Mouse (Mus musculus): ENCODE measurements around the gene Osbp. TPM values are rescaled to one million over a fixed set of nuclear protein-coding genes. Genes with fewer than 3 reads are reported as not detected.
"Not testable (repeated sequence)": the region's sequence is repeated elsewhere in the genome, so short reads cannot be mapped to it uniquely, and the experiment has no call there.

The Osbp gene
- 10 to 100 TPM; 80.6 to 85.0 TPM for total RNA-seq (2021)
- long read RNA-seq, experiment 1, full-length matches to known transcripts, result 68 of 86 reads
- long read RNA-seq, experiment 1, partial matches to known transcripts, result 11 of 86 reads
- long read RNA-seq, experiment 1, other reads (novel, unspliced or antisense), result 7 of 86 reads
- long read RNA-seq, experiment 2, full-length matches to known transcripts, result 72 of 80 reads
- long read RNA-seq, experiment 2, partial matches to known transcripts, result 7 of 80 reads
- long read RNA-seq, experiment 2, other reads (novel, unspliced or antisense), result 1 of 80 reads

DNA sequence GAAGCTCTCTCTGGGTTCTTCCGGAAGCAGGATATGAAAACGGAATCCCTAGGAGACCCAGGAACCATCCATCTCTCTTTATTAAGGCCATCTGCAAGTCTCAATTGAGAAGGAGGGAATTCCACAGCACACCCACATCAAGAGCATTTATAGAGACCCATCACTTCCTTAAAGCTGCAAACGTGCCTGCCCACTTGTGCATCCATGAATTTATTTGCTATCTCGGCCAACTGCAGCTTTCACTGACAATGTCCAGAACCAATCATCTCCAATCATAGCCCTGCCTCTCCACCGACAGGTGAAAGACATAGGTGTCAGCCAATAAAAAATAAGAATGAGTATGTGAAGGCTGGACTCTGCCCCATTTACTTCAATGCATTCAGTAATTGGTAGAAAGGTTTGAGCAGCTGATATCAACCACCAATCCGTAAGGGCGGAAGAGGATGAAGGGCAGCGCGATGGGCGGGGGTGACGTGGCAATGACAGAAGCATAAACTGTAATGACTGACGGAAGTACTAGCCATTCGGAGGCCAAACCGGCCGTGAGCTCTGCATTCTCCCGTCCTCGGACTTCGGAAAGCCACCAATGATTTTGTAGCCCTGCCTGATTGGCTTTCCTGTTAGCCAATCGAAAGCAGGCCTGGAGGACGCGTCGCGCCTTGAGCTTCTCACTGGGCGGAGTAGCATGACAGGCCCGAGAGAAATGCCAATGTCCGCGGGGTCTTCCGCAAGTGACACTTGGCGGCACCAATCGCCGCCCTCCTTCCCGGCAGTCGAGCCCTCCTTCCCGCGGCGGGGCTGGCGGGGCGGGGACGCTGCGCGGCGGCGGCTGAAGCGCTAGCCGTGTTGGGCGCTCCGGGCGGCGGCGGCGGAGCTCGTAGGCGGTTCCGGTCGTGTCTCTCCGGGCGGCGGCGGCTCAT is at the start of gene Osbp:
Osbp (plus strand) TSS at position 919 of the 920 bp plus-strand sequence.
- DNase-seq (ENCODE audit: low spot score in 2 of 2), result peak; percentile 93 to 98

DNA sequence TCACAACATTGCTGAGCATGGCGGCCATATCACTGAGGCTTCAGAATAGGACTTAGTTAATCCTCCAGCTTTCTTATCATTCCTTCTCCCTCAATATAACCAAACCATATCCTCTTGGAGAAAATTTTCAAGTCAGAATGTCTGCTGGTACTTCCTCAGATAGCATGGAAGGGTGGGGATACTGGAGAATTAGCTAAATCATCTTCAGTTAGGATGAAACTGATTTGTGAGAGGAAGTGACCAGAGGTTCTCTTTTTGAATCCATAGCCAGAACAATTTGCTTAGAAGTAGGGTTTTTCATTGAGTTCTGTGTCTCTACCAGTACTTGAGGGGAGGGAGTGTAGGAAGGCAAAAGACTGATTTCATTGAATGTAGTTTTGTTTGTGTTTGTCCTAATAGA is 43.7 kb upstream of the Osbp start:
- DNase-seq (ENCODE audit: low spot score in 2 of 2), result no peak

DNA sequence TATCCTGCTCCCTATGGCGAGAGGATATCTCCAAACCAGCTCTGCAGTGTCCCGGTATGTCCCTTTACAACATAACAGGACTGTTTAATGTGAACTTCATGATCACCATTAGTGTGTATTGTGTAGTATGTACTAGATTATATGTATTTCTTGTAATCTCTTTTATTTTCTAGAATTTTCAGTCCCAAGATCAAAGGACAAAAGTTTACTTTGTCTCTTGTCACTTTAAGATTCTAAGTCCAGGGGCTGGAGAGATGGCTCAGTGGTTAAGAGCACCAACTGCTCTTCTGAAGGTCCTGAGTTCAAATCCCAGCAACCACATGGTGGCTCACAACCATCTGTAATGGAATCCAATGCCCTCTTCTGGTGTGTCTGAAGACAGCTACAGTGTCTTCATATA is 43.2 kb upstream of the Osbp start:
- not testable (repeated sequence) for DNase-seq (ENCODE audit: low spot score in 2 of 2)

DNA sequence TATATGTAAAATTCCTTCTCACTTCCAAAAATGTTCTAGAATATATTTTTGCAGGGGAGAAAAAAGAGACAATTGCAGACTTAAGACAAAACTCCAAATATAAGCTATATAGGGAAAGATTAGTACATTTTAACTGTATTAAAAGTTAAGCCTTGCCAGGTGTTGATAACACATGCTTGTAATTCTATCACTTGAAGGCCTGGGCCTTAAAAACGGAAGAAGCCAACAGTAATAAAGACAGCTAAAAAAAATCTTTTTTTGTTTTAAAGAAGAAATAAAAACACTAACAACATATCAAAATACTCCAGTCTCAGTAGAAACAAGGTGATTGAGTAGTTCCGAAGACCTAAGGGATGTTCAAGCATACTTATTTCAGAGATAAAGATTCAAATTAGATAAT is 39.4 kb upstream of the Osbp start:
- no peak for DNase-seq (ENCODE audit: low spot score in 2 of 2)

DNA sequence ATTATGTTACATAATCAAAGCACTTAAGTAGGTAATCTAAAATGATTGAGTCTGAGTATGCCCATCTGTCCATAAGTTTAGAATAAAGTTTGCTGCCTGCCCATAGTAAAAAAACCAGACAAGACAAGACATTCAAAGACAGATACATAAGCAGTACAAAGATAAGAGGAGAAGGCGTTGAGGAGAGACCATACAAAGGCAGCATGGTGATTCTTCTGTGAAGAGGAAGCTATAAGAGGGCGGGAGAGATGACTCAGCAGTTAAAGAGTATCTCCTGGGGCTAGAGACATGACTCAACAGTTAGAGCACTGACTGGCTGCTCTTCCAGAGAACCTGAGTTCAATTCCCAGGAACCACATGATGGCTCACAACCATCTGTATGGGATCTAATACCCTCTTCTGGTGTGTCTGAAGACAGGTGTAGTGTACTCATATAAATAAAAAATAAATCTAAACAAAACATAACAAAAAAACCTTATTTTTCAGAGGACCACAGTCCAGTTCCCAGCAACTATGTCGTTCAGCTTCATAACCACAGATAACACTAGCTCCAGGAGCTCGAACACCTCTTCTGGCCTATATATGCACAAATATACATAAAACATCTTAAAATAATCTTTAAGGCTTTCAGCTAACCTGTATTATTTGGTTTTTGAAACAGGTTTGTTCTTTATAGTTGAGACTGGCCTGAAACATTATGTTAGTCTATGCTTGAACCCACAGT is 37.6 kb upstream of the Osbp start:
- DNase-seq (ENCODE audit: low spot score in 2 of 2), result no peak

DNA sequence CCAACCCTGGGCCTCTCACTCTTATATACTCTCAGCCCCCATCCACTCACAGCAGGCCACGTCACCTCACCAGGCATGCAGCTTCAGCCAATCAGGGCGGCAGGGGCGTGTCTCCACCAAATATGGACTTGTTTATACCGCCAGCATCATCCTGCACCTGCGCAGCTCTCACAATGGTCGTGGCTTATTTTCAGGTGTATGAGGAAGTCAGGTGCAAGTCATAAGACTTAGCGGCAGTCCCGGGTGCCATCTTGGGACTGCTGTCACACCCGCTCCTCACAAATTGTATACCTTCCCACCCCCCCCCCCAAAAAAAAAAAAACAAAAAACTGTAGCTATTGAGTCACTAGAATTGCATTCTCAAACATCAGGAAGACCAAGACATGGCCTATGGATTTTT is 19.3 kb upstream of the Osbp start:
- DNase-seq (ENCODE audit: low spot score in 2 of 2), result not testable (repeated sequence)

DNA sequence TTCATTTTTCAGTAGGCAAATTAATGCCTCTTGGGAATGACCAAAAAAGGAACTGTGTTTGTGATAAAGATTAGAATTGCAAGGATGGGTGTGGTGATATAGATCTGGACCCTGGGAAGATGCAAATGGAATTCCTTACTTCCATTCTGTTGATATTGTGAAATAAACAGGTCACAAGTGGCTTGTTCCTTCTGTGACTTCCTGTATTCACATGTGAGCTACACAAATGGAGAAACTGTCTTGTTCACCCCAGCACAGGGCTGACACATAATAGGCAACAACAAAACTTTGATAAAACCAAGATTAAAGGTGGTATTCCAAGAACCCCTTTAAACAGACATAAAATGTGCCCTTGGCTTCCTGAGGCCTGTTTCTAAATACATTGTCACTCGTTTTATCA is 15.9 kb upstream of the Osbp start:
- no peak for DNase-seq (ENCODE audit: low spot score in 2 of 2)

DNA sequence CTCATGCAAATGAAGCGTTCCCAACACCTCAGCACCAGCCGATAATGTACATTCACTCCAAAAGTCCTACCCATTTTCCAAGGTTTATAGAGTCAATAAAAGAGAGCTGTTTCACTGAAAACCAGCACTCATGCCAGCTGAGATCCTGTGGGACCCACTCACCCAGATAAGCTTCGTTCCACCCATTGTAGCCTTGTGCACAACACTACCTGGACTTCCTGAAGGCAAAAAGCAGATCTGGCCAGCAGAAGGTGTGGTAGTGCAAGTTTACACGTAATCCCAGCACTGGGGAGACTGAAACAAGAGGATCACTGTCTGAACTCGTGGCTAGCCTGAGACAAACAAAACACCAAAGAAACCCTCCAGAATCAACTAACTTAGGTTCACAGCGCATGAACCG is 15.0 kb upstream of the Osbp start:
- no peak for DNase-seq (ENCODE audit: low spot score in 2 of 2)

DNA sequence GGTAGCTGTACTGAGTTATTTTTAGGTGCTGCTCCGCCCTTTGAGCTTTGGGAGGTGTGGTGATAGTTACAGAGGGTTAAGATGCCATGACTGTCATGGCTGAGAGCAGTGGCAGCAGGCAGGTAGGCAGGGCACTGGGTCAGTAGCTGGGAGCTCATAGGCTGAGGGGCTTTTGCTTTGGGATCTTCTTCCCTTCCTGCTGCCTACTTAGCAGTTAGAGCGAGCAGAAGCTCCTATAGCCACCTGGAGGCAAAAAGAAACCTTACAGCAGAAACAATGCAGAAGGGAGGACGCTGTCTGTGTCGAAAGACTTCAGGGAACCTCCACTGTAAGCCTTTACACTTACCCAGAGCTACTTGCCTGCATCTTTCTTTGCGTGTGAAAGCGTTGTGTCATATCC is 11.5 kb upstream of the Osbp start:
- no peak for DNase-seq (ENCODE audit: low spot score in 2 of 2)

DNA sequence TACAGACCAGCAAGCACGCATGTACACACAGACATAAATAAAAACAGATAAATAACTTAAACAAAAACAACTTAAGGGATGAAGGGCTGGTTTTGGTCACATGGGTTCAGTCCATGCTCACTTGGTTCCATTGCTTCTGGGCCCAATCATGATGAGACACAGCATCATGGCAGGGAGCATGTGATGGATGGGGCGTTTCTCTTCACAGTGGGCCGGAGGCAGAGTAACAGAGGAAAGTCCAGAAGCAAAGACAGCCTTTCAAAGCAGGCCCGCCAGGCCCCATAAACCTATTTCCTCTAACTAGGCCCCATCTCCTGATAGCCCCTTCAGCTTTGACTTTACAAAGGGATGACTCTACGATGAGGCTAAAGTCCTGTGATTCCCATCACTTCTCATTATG is 9.1 kb upstream of the Osbp start:
- DNase-seq (ENCODE audit: low spot score in 2 of 2), result no peak

DNA sequence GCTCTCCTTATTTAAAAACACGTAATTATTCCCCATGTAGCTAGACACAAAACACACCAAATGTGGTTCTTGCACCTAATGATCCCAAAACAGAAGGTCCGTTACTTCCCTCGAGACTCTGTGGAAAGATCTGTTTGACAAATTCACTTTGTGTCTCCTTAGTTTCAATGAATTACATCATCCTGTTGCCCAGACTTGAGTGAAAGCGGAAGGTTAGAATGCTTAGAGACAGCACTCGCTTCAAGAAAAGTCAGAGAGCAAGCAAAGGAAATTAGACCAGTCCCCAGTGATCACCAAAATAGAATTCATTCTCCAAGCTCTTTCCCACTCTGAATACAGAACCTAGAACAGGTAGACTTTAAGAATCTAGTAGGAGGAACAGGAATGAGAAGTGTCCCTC is 8.3 kb upstream of the Osbp start:
- DNase-seq (ENCODE audit: low spot score in 2 of 2), result no peak

DNA sequence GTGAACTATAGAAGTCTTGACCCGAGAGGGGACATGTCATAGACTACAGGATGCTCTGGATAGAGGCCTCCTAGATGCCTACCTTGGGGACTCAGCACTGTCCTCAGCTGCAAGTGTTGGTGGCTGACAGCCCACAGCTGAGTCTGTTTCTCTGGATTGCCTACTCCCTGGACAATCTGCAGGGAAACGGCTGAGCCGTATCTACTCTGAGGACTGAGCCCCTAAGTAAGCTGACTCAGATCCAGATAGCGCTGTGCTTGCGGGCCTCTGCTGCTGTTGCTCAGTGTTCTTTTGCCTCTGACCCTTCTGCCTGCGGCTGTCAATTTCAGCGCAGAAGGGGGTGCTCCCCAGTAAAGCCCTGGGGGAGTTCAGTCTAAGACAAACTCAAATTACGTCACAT is 7.9 kb upstream of the Osbp start:
- DNase-seq (ENCODE audit: low spot score in 2 of 2), result no peak

DNA sequence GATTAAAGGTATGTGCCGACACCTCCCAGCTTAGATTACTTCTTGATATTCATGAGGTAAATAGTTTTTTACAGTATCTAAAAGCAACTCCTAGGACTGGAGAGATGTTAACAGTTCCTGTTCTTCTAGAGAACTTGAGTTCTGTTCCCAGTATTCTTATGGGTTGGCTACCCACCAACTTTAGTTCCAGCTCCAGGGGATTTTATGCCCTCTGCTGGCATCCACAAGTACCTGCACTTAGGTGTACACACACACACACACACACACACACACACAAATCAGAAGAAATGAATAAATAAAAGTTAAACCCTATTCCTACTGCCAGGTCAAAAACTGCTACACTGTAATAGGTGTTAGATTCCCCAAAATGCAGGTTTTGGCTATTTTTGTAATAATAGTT is 1.5 kb upstream of the Osbp start:
- no peak for DNase-seq (ENCODE audit: low spot score in 2 of 2)

DNA sequence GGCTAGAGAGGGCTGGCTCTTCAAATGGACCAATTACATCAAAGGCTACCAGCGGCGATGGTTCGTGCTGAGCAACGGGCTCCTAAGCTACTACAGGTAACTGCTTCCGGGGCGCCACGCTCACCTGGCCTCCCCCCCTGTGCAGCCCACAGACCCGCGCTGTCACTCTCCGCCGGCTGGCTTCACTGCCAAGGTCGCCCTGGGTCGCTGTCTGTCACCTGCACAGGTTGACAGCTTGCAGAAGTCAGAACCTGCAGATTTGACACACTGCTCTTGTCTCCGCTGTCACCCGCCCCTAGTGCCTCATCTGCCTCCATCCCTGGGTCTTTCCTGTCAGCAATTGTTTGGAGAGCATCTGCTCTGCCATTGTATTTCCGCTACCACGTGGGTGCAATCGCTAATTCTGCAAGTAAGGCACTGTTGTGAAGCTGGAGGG is 478 bp downstream of the Osbp start:
- DNase-seq (ENCODE audit: low spot score in 2 of 2), result peak in 1 of 2 experiments; percentile 31

DNA sequence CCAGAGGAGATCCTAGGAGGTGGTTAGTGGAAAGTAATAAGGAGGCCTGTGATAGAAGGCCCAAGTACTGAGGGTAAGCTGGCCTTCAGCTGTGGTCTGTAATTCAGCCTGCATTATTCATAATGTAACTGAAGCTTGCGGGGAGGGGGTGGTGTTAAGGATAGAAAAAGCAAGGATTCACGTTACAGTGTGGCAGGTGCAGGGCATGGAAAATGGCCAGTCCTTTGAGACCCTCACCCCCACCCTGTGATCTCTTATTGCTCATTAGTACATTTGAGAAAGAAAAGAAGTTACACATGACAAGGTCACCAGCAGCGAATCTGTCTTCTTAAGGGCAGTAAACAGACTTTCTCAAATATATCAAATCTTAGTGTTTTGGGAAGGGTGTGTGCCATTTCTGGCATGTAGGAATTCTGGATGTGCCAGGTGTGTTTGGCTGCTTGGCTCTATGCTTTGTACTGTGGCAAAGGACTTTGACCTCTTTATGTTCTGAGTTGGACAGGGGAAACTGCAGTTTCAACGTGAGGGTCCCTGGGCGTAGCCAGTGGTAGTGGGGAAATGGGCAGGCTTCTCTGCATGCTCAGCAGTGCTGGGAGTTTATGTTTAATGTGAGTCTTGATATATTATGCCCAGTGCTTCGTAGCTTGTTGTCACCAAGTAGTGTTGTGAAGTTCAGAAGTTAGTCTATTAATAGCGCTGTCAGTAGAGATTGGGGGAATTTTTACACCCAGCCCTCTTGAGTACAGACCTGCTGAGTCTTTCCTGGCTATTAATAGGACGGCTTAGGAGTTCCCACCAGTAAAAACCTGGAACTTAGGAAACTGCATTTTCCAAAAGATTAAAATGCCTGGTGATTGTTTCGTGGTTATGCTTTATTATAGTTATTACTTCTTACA is 3.7 kb downstream of the Osbp start:
- no peak for DNase-seq (ENCODE audit: low spot score in 2 of 2)

DNA sequence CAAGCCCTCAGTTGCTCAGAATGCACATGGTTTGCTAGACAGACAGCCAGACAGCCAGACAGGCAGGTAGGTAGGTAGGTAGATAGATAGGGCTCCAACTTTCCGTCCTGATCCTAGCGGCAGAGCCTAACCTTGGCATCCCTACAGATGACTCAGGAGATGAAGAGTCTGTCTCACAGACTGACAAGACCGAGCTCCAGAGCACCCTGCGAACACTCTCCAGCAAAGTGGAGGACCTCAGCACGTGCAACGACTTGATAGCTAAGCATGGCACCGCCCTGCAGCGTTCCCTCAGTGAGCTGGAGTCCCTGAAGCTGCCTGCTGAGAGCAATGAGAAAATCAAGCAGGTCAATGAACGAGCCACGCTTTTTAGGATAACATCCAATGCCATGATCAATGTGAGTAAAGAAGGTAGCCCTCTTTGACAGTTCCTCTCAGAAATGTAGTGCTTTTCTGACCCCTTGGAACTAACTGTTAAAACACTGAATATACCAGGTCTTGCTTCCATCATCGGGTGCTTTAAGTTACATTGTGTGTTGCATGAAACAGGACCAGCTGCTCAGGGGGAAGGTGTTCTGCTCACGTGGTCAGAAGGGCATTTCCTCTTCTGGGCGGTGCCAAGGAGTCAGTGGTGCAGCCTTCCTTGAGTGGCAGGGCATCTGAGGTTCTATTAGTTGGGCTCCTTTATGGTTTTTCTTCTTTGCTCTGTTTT is 7.9 kb downstream of the Osbp start:
- DNase-seq (ENCODE audit: low spot score in 2 of 2), result no peak

DNA sequence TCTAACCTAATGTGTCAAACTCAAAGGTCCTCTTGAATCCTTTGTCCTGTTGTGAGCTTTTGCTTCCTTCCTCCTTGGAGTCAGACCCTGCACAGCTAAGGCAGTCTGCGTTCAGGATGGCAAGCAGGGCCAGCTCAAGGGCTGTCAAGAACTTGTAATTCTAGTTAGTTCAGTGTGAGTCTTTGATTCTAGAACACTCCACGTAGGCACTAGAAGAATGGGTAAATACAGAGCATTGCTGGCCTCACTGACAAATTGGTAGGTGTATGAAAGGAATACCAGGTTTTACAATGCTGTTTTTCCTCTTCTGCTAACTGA is 8.4 kb downstream of the Osbp start:
- no peak for DNase-seq (ENCODE audit: low spot score in 2 of 2)

DNA sequence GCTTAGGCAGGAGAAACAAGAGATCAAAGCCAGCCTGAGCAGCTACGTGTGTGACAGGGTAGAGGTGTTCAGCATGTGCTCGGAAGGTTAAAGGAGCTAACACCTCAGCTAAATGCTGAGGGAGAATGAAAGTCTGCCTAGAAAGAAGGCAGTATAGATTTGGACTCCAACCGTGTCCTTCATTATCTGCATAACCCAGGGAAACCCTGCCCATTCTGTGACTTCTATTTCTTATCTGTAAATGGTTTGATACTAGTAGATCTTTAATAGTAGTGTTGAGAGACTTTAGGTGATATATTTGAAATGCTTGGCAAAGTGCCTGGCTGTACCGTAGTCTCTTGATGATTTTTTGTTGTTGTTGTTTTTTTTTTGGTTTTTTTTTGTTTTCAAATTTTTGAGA is 9.9 kb downstream of the Osbp start:
- no peak for DNase-seq (ENCODE audit: low spot score in 2 of 2)

DNA sequence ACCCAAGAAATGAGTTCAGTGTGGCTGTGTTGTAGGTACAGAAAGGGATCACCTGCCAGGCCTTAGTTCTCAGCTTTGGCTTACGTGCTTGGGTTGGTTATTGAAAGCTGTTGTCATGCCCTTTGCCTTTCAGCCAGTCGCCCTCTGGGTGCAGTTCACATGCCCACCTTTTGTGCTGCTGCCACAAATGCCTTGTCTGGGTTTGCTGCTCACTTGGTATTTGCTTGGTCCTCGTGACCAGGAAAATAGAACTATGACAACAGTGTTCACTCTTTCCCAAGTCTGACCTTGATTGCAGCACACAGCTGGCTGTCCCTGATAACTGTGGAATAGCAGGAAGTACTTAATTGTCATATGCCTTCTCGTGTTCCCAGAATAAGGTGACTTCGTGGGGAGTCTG is 11.6 kb downstream of the Osbp start:
- no peak for DNase-seq (ENCODE audit: low spot score in 2 of 2)

DNA sequence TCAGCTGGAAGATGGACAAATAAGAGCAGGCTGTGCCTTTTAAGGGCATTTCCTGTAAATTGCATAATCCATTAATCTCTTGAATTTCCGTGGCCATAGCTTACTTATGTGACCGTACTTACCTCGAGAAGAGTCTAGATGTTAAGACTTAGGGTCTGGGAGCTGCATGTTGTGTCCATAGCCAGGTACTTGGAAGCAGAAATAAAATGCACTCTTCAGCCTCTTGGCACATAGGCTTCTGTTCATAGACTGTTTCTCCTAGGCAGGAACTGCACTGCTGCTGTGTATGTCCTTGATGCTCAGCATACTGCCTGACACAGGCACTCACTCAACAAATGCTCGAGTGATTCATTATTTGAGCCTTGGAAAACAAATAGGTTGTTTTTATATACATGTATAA is 14.7 kb downstream of the Osbp start:
- no peak for DNase-seq (ENCODE audit: low spot score in 2 of 2)

All from gastrocnemius, postnatal 4 days (tissue).